Mouse (Mus musculus): Measurements from ENCODE around the gene Teddm3. TPM values are rescaled to one million over a fixed set of nuclear protein-coding genes. Genes with fewer than 3 reads are reported as not detected.

Teddm3 gene
- total and polyA plus RNA-seq, 2 experiments = not detected

- Histone ChIP-seq H3K4me1 (ENCODE audit: control insufficient read depth, insufficient read depth, low read length) (no peaks in the 10 kb centered on the region), H3K79me2 (ENCODE audit: control insufficient read depth, insufficient read depth, low read length) (no peaks in the 10 kb centered on the region), H3K36me3 (ENCODE audit: control insufficient read depth, insufficient read depth, low read length) (no peaks in the 10 kb centered on the region), H3K9ac (ENCODE audit: low read depth, low read length) (no peak overlapping the region), H3K27me3 (ENCODE audit: control insufficient read depth, insufficient read depth, low read length) (no peaks in the 10 kb centered on the region), H3K27ac (replicated peaks; ENCODE audit: insufficient read depth, low read depth, low read length) (no peak overlapping the region), H3K4me3 (ENCODE audit: insufficient read depth, low read depth, low read length) (no peak overlapping the region)
- no peak for DNase-seq (ENCODE audit: extremely low read depth, low read depth, low spot score)
- WGBS = 84% methylated on average over 5 of the region's 5 CpGs
- TF ChIP-seq CTCF (IDR thresholded peaks at IDR 0.05; ENCODE audit: low read depth, low read length) (no peak), POLR2A (IDR thresholded peaks at IDR 0.05; ENCODE audit: extremely low read depth, insufficient read depth, low read length) (no peak)
Observed at GRCm38 (mm10) chr16:21116078-21116477, 37.7 kb downstream of the Teddm3 start.

GRCm38 (mm10) chr16:21109473-21109872, 44.3 kb downstream of the Teddm3 start:
- Histone ChIP-seq H3K27ac (replicated peaks; ENCODE audit: insufficient read depth, low read depth, low read length) (no peak overlapping the region), H3K36me3 (ENCODE audit: control insufficient read depth, insufficient read depth, low read length) (no peaks in the 10 kb centered on the region), H3K4me3 (ENCODE audit: insufficient read depth, low read depth, low read length) (no peak overlapping the region), H3K4me1 (ENCODE audit: control insufficient read depth, insufficient read depth, low read length) (no peaks in the 10 kb centered on the region), H3K79me2 (ENCODE audit: control insufficient read depth, insufficient read depth, low read length) (no peaks in the 10 kb centered on the region), H3K27me3 (ENCODE audit: control insufficient read depth, insufficient read depth, low read length) (no peaks in the 10 kb centered on the region), H3K9ac (ENCODE audit: low read depth, low read length) (no peak overlapping the region)
- DNase-seq (ENCODE audit: extremely low read depth, low read depth, low spot score) = no peak
- WGBS = 86% methylated on average over 1 of the region's 1 CpGs
- TF ChIP-seq CTCF (IDR thresholded peaks at IDR 0.05; ENCODE audit: low read depth, low read length) = no peak

Other genes starting within 250 kb of the Teddm3 start
- 0.40 and 0.83 TPM in 2 replicates for gene Ephb3, start 50.8 kb upstream of the Teddm3 start, total RNA-seq (2014; rRNA removed)
- gene Ephb3, start 50.8 kb upstream of the Teddm3 start, polyA plus RNA-seq (2012; rRNA removed) = 0.31 and 0.44 TPM in 2 replicates